Mouse (Mus musculus): Measurements from ENCODE around the gene Pheta2.
A peak's percentile ranks its signal among the peaks of the same experiment; 100 is the strongest.
"Not testable (repeated sequence)": the region's sequence is repeated elsewhere in the genome, so short reads cannot be mapped to it uniquely, and the experiment has no call there.

Gene Pheta2

GRCm38 (mm10) chr15:82343368-82344287 lies 4.9 kb downstream of the Pheta2 start:
- DNase-seq (ENCODE audit: low spot score in 2 of 2) = no peak

GRCm38 (mm10) chr15:82344971-82345370 lies 6.2 kb downstream of the Pheta2 start:
- DNase-seq (ENCODE audit: low spot score in 2 of 2) = no peak

- peak; percentile 99 for DNase-seq (ENCODE audit: low spot score in 2 of 2)
Measured at GRCm38 (mm10) chr15:82345820-82346470, 7.2 kb downstream of the Pheta2 start.

GRCm38 (mm10) chr15:82346580-82347302 lies 8.0 kb downstream of the Pheta2 start:
- DNase-seq (ENCODE audit: low spot score in 2 of 2) = no peak

GRCm38 (mm10) chr15:82347303-82347676 lies 8.5 kb downstream of the Pheta2 start:
- DNase-seq (ENCODE audit: low spot score in 2 of 2) = no peak

- DNase-seq (ENCODE audit: low spot score in 2 of 2) = no peak
Measured at GRCm38 (mm10) chr15:82347852-82348251, 9.1 kb downstream of the Pheta2 start.

- DNase-seq (ENCODE audit: low spot score in 2 of 2) = no peak
Measured at GRCm38 (mm10) chr15:82348258-82348998, 9.7 kb downstream of the Pheta2 start.

- DNase-seq (ENCODE audit: low spot score in 2 of 2) = no peak
Measured at GRCm38 (mm10) chr15:82348999-82349341, 10.2 kb downstream of the Pheta2 start.

- DNase-seq (ENCODE audit: low spot score in 2 of 2) = no peak
Measured at GRCm38 (mm10) chr15:82350349-82350748, 11.6 kb downstream of the Pheta2 start.

- DNase-seq (ENCODE audit: low spot score in 2 of 2) = no peak
Measured at GRCm38 (mm10) chr15:82351480-82351879, 12.7 kb downstream of the Pheta2 start.

- no peak for DNase-seq (ENCODE audit: low spot score in 2 of 2)
Measured at GRCm38 (mm10) chr15:82353078-82353744, 14.5 kb downstream of the Pheta2 start.

- DNase-seq (ENCODE audit: low spot score in 2 of 2) = no peak
Measured at GRCm38 (mm10) chr15:82353745-82354113, 15.0 kb downstream of the Pheta2 start.

- peak; percentile 97 to 98 for DNase-seq (ENCODE audit: low spot score in 2 of 2)
Measured at GRCm38 (mm10) chr15:82354126-82354945, 15.6 kb downstream of the Pheta2 start, which contains the start of gene Ndufa6. Gene Ndufa6 (minus strand): TSS chr15:82354322.

- no peak for DNase-seq (ENCODE audit: low spot score in 2 of 2)
Measured at GRCm38 (mm10) chr15:82358431-82359260, 19.9 kb downstream of the Pheta2 start.

GRCm38 (mm10) chr15:82361459-82362018 lies 22.8 kb downstream of the Pheta2 start:
- no peak for DNase-seq (ENCODE audit: low spot score in 2 of 2)

- DNase-seq (ENCODE audit: low spot score in 2 of 2) = no peak
Measured at GRCm38 (mm10) chr15:82362234-82362633, 23.5 kb downstream of the Pheta2 start.

- DNase-seq (ENCODE audit: low spot score in 2 of 2) = not testable (repeated sequence)
Measured at GRCm38 (mm10) chr15:82363801-82364200, 25.1 kb downstream of the Pheta2 start.

GRCm38 (mm10) chr15:82364561-82364960 lies 25.8 kb downstream of the Pheta2 start:
- DNase-seq (ENCODE audit: low spot score in 2 of 2) = not testable (repeated sequence)

GRCm38 (mm10) chr15:82368146-82368545 lies 29.4 kb downstream of the Pheta2 start:
- no peak for DNase-seq (ENCODE audit: low spot score in 2 of 2)

Measured in heart, adult 9 months (tissue).